Mouse (Mus musculus): ENCODE results near the gene Wdr95. TPM values are rescaled to one million over a fixed set of nuclear protein-coding genes. Genes with fewer than 3 reads are reported as not detected.

Gene Wdr95
- polyA plus RNA-seq, 1 experiment from 2014 or later, result 0.24 TPM

- H3K9ac ChIP-seq, result no peak overlapping the region
- H3K9me3 ChIP-seq, result no peaks in the 10 kb centered on the region
- ATAC-seq (ENCODE audit: insufficient number of reproducible peaks, insufficient read depth, low FRiP score, low TSS enrichment, low read depth), result 0 out of 2 replicates have a peak, but pooled peaks have one; percentile 23
- no peak overlapping the region for H3K4me3 ChIP-seq
- peaks cover 23% of the 10 kb centered on the region for H3K4me1 ChIP-seq
- no peak overlapping the region for H3K4me2 ChIP-seq
- 70% methylated on average over 3 of the region's 3 CpGs for WGBS
- H3K36me3 ChIP-seq, result peaks cover 34% of the 10 kb centered on the region
- no peaks in the 10 kb centered on the region for H3K27me3 ChIP-seq
- no peak overlapping the region; the same call in 1 of the 2 replicates for H3K27ac ChIP-seq
Observed at GRCm38 (mm10) chr5:149612165-149612518, 83.7 kb downstream of the Wdr95 start.

GRCm38 (mm10) chr5:149612740-149613139, 84.3 kb downstream of the Wdr95 start:
- Histone ChIP-seq H3K9ac (0 out of 2 replicates have a peak overlapping the region, but pooled peaks have one; percentile 23), H3K27ac (peak overlapping the region; percentile 71), H3K4me2 (no peak overlapping the region), H3K4me1 (peaks cover 23% of the 10 kb centered on the region), H3K27me3 (no peaks in the 10 kb centered on the region), H3K36me3 (peaks cover 40% of the 10 kb centered on the region), H3K9me3 (no peaks in the 10 kb centered on the region), H3K4me3 (no peak overlapping the region)
- 37% methylated on average over 10 of the region's 10 CpGs for WGBS
- ATAC-seq (ENCODE audit: insufficient number of reproducible peaks, insufficient read depth, low FRiP score, low TSS enrichment, low read depth), result no peak

- H3K9me3 ChIP-seq, result no peaks in the 10 kb centered on the region
- peaks cover 74% of the 10 kb centered on the region for H3K36me3 ChIP-seq
- no peak overlapping the region for H3K4me3 ChIP-seq
- no peak overlapping the region for H3K27ac ChIP-seq
- peaks cover 23% of the 10 kb centered on the region for H3K4me1 ChIP-seq
- no peaks in the 10 kb centered on the region for H3K27me3 ChIP-seq
- H3K9ac ChIP-seq, result no peak overlapping the region
- 79% methylated on average over 1 of the region's 1 CpGs for WGBS
- ATAC-seq (ENCODE audit: insufficient number of reproducible peaks, insufficient read depth, low FRiP score, low TSS enrichment, low read depth), result no peak
- no peak overlapping the region for H3K4me2 ChIP-seq
Observed at GRCm38 (mm10) chr5:149616138-149616537, 87.7 kb downstream of the Wdr95 start.

GRCm38 (mm10) chr5:149616817-149617216, 88.3 kb downstream of the Wdr95 start:
- no peaks in the 10 kb centered on the region for H3K27me3 ChIP-seq
- no peak overlapping the region for H3K4me3 ChIP-seq
- H3K4me2 ChIP-seq, result no peak overlapping the region
- H3K9ac ChIP-seq, result no peak overlapping the region
- H3K36me3 ChIP-seq, result peaks cover 81% of the 10 kb centered on the region
- peaks cover 16% of the 10 kb centered on the region for H3K4me1 ChIP-seq
- H3K9me3 ChIP-seq, result no peaks in the 10 kb centered on the region
- 93% methylated on average over 10 of the region's 10 CpGs for WGBS
- no peak overlapping the region for H3K27ac ChIP-seq
- ATAC-seq (ENCODE audit: insufficient number of reproducible peaks, insufficient read depth, low FRiP score, low TSS enrichment, low read depth), result no peak

- Histone ChIP-seq H3K27me3 (no peaks in the 10 kb centered on the region), H3K27ac (no peak overlapping the region), H3K4me3 (no peak overlapping the region), H3K9ac (no peak overlapping the region), H3K9me3 (no peaks in the 10 kb centered on the region), H3K36me3 (peaks cover 88% of the 10 kb centered on the region), H3K4me2 (no peak overlapping the region), H3K4me1 (peaks cover 5% of the 10 kb centered on the region)
- ATAC-seq (ENCODE audit: insufficient number of reproducible peaks, insufficient read depth, low FRiP score, low TSS enrichment, low read depth), result no peak
- 94% methylated on average over 6 of the region's 6 CpGs for WGBS
Observed at GRCm38 (mm10) chr5:149617776-149618425, 89.4 kb downstream of the Wdr95 start.

GRCm38 (mm10) chr5:149622152-149622551, 93.7 kb downstream of the Wdr95 start:
- 76% methylated on average over 7 of the region's 7 CpGs for WGBS
- no peaks in the 10 kb centered on the region for H3K4me1 ChIP-seq
- ATAC-seq (ENCODE audit: insufficient number of reproducible peaks, insufficient read depth, low FRiP score, low TSS enrichment, low read depth), result no peak
- no peaks in the 10 kb centered on the region for H3K9me3 ChIP-seq
- H3K27me3 ChIP-seq, result no peaks in the 10 kb centered on the region
- peaks cover 95% of the 10 kb centered on the region for H3K36me3 ChIP-seq
- no peak overlapping the region for H3K4me3 ChIP-seq
- H3K27ac ChIP-seq, result no peak overlapping the region
- H3K9ac ChIP-seq, result no peak overlapping the region
- no peak overlapping the region for H3K4me2 ChIP-seq

- 74% methylated on average over 6 of the region's 6 CpGs for WGBS
- Histone ChIP-seq H3K36me3 (peaks cover 95% of the 10 kb centered on the region), H3K9me3 (no peaks in the 10 kb centered on the region), H3K27ac (no peak overlapping the region), H3K4me1 (no peaks in the 10 kb centered on the region), H3K27me3 (no peaks in the 10 kb centered on the region), H3K4me2 (no peak overlapping the region), H3K4me3 (no peak overlapping the region), H3K9ac (no peak overlapping the region)
- ATAC-seq (ENCODE audit: insufficient number of reproducible peaks, insufficient read depth, low FRiP score, low TSS enrichment, low read depth), result no peak
Observed at GRCm38 (mm10) chr5:149622644-149623043, 94.2 kb downstream of the Wdr95 start.

GRCm38 (mm10) chr5:149623815-149624675, 95.6 kb downstream of the Wdr95 start:
- no peaks in the 10 kb centered on the region for H3K4me1 ChIP-seq
- H3K27me3 ChIP-seq, result no peaks in the 10 kb centered on the region
- no peak overlapping the region for H3K4me2 ChIP-seq
- H3K9ac ChIP-seq, result no peak overlapping the region
- ATAC-seq (ENCODE audit: insufficient number of reproducible peaks, insufficient read depth, low FRiP score, low TSS enrichment, low read depth), result no peak
- no peak overlapping the region for H3K4me3 ChIP-seq
- no peaks in the 10 kb centered on the region for H3K9me3 ChIP-seq
- WGBS, result 86% methylated on average over 8 of the region's 8 CpGs
- peaks cover 93% of the 10 kb centered on the region for H3K36me3 ChIP-seq
- H3K27ac ChIP-seq, result no peak overlapping the region

- Histone ChIP-seq H3K4me1 (no peaks in the 10 kb centered on the region), H3K4me2 (no peak overlapping the region), H3K9me3 (no peaks in the 10 kb centered on the region), H3K36me3 (peaks cover 93% of the 10 kb centered on the region), H3K27me3 (no peaks in the 10 kb centered on the region), H3K27ac (no peak overlapping the region), H3K4me3 (no peak overlapping the region), H3K9ac (no peak overlapping the region)
- no peak for ATAC-seq (ENCODE audit: insufficient number of reproducible peaks, insufficient read depth, low FRiP score, low TSS enrichment, low read depth)
- WGBS, result 91% methylated on average over 3 of the region's 3 CpGs
Observed at GRCm38 (mm10) chr5:149625547-149625946, 97.1 kb downstream of the Wdr95 start.

GRCm38 (mm10) chr5:149634409-149635035, 106.0 kb downstream of the Wdr95 start:
- H3K9ac ChIP-seq, result peak overlapping the region; percentile 80
- peak overlapping the region; percentile 77 for H3K4me3 ChIP-seq
- H3K4me1 ChIP-seq, result peaks cover 20% of the 10 kb centered on the region
- WGBS, result 69% methylated on average over 11 of the region's 11 CpGs
- ATAC-seq (ENCODE audit: insufficient number of reproducible peaks, insufficient read depth, low FRiP score, low TSS enrichment, low read depth), result no peak
- H3K27me3 ChIP-seq, result no peaks in the 10 kb centered on the region
- peak overlapping the region; percentile 81 for H3K4me2 ChIP-seq
- H3K36me3 ChIP-seq, result peaks cover 39% of the 10 kb centered on the region
- H3K9me3 ChIP-seq, result no peaks in the 10 kb centered on the region
- no peak overlapping the region for H3K27ac ChIP-seq

GRCm38 (mm10) chr5:149635556-149635955, 107.1 kb downstream of the Wdr95 start:
- WGBS, result 1% methylated on average over 24 of the region's 24 CpGs

More at GRCm38 (mm10) chr5:149635556-149635955, 107.1 kb downstream of the Wdr95 start:
- peaks cover 20% of the 10 kb centered on the region for H3K4me1 ChIP-seq
- peak overlapping the region; percentile 87 for H3K27ac ChIP-seq
- peak overlapping the region; percentile 77 for H3K4me3 ChIP-seq
- H3K4me2 ChIP-seq, result peak overlapping the region; percentile 81
- ATAC-seq (ENCODE audit: insufficient number of reproducible peaks, insufficient read depth, low FRiP score, low TSS enrichment, low read depth), result no peak
- peaks cover 28% of the 10 kb centered on the region for H3K36me3 ChIP-seq
- no peaks in the 10 kb centered on the region for H3K27me3 ChIP-seq
- no peaks in the 10 kb centered on the region for H3K9me3 ChIP-seq
- H3K9ac ChIP-seq, result peak overlapping the region; percentile 80
